Mouse (Mus musculus) c-Kit-positive CD71-positive TER-119-negative erythroid progenitor cells, embryonic 14.5 days (primary cell): ENCODE data around the gene Atxn7l3b.
A peak's percentile ranks its signal among the peaks of the same experiment; 100 is the strongest.
"Not testable (repeated sequence)": the region's sequence is repeated elsewhere in the genome, so short reads cannot be mapped to it uniquely, and the experiment has no call there.

ENCODE experiments used
- DNase-seq: peaks from one replicate; pipeline ENCODE4 v3.0.0-alpha.2; 2013; ENCODE audit warnings: low read depth

The Atxn7l3b gene

DNA sequence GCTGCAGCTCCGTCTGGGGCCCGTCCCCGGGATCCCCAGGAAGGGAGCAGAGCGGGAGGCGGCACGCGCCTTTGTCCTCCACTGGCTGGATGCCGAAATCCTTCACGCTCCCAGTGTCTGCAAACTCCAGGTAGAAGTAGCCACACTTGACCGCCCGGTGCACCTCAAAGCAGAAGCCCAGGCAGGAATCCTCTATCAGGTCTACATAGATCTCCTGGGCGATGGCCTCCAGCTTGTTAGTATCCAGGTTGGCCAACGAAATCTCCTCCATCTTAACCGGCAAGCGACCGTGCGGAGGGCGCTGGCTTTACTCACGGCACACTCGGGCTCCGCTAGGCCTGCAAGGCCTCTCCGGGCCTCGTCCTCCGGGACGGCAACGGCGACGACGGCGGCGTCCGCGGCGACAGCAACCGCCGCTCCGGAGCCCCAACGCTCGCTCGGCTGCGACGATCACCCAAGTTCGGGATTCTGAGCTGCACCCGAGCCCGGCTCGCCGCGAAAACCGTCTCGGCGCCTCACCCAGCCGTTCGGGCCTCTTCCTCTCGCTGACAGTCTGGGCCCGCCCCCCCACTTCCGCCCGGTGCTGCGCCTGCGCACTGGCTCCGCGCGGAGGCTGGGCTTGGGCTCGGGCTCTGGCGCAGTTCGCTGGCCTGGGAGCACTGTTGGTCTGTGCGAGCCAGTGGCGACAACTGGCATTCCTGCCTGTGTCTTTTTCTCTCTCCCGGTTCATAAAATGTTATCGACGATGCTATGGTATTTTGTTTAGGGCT lies at the start of gene Atxn7l3b:
Gene Atxn7l3b (minus strand): TSS at position 550 of the 770 bp plus-strand sequence.
- DNase-seq: peak; percentile 75

DNA sequence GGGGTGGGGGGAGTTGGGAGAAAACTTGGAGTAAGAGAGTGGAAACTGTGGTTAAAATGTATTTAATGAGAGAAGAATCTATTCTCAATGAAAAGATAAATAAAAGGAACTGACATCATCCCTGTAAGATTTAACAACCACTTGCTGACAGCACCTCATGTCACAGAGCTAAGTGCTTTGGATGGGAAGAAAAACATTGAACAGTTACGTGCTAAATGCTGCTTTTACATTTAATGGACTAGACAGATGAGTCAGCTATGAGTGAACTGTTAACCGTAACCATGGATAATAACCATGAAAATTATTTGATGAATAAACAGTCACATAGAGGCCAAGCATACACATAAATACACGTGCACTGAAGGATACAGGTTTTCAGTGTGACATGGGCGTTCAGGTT lies 48.8 kb upstream of the Atxn7l3b start:
- no peak for DNase-seq

DNA sequence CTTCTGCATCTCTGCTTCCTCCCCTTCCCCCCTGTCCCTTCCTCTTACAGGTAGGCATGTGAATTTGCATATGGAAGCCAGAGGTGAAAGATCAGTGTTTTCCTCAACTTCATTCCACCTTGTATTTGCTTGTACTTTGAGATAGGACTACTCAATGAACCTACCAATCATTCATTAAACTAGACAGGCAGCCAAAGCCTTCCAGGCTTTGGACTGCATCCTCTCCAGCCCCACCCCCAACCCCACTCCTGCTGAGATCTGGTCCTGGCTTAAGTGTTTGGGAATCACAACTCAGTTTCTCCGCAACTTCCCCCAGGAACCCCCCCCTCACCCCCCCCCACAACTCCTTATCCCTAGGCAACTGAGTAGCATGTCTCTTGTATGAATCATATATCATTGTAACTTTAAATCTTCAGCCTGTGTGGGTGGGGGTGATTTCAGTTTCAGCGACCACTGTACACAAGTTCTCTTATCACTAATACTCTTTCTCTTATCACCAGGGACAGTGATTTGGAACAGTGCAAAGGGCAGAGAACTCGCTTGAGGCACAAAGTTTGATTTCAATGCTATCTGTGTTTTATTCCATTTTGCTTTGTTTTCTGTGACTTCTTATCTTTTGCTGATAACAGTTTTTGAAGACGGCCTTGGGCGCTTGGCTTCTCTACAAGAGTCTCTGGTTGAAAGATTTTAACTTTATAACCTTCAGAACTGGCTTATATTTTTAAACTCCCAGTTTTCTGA lies 44.7 kb upstream of the Atxn7l3b start:
- DNase-seq: no peak

DNA sequence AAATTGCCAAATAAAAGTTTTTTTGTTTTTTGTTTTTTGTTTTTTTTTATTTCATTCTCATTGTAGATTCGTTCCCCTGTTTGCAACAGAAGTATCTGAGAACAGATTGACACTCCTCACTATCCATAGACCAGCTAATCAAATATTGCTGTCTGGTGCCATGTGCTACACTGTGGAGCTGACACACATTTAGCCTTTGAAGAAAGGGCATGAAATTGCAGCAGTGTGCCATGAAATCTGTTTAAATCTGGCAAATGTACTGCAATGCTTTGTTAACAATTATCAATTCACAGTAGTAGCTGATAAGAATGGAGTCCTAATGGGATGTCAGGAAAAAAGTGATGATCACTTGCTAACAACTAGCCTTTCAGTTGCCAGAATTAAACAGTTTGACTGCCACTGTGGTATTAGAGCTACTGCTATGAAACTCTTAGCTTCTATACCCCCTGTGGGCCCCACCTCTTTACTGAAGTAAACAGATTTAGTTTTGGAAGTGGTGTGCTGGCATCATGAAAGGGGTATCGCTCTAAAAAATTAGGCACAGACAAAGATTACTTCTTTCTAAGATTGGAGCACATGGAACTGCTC lies 41.3 kb upstream of the Atxn7l3b start:
- DNase-seq: no peak

DNA sequence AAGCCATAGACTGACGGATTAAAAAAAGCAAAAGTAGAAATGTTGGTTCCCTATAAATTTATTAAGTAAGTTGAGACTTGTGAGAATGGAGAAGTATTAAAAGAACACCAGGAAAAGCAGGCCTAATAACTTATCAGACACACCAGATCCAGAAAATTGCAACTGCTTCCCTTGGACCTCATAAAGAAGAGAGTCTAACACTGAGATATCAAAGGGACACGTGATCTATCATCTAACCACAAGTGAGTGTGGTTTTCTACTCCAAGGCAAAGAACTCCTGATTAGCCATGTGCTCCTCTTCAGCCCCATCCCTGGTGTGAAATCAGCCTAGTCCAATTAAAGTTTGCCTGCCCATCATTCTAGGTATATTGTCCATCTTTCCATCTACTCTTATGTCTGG lies 38.8 kb upstream of the Atxn7l3b start:
- DNase-seq: no peak

DNA sequence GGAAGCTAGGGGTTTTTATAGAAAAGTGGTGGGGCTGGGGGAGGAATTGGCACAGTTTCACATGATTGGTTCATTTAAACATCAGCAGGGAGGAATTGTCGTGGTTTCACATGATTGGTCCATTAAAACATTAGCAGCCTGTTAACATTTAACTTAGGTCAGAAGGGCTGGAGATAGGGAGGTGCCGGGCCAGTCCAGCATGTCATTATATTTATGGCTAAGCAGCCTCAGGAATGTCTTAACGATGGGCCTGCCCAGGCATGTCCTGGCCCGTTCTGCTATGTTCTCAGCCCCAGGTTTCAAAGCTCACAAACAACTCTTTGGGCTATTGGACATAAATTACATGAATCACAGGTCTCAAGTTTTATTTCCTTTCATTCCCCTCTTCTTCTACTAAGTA lies 33.4 kb upstream of the Atxn7l3b start:
- DNase-seq: not testable (repeated sequence)

DNA sequence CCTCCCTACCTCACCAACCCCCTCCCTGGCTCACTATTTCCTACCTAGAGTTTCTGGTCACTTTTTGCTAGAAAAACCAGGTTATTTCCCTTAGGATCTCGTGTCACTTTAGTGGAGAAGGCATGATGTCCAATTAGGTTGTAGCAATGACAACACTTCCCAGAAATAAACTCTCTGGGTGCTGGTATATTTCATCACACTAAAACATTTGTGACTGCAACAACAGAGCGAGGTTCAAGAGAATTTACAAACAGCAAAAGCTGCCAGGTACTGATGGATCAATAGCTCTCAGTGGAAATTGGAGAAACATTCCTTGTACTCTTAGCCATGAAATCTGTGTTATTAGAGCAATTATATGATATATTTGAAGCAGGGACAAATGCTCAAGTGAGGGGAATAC lies 25.3 kb upstream of the Atxn7l3b start:
- DNase-seq: no peak

DNA sequence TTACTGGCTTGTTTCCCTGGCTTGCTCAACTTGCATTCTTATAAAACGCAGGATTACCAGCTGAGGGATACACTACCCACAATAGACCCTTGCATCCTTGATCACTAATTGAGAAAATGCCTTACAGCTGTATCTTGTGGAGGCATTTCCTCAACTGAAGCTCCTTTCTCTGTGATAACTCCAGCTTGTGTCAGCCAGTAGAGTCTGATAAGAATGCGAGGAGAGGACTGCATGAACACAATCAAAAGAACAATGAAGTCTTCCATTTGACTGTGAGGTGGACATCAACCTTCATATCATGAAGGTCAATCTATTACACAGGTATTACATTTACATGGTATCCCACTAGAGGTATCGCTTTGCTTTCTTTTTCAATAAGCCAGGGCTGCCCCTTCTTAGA lies 19.7 kb upstream of the Atxn7l3b start:
- DNase-seq: no peak

DNA sequence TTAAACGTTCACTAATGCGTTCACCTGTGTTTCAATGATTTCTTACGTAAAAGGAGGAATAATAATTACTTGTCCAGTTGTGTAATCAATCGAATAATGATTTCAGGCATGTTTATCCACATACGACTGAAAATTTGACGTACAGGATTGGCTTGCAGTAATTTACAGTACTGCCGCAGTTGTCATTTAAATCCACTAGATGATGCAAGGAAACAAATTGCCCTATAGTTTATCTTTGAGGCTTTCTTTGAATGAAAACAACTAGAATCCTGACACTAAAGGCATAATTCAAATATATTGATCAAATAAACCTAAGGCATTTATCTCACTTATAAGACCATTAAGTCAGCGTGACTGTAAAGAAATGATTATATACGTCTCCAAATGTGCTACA lies 418 bp upstream of the Atxn7l3b start:
- DNase-seq: no peak

DNA sequence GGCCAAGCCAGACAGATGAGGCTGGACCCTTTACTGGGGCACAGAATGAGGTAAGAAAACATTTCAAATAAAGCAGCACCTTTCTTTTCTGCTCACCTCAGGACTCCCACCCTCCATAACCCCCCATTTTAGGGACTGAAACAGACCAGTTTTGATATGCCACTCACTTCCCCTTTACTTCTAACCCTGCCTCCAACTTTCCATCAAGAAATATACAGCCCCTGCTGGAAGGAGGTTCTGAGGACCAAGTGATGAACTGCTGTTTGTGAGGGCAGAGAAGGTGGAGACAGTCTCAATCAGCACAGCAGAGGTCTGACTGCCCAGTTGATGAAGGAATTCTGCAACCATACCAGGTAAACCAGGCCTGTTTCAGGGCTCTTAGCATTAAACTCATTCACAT lies 1.8 kb downstream of the Atxn7l3b start:
- no peak for DNase-seq

DNA sequence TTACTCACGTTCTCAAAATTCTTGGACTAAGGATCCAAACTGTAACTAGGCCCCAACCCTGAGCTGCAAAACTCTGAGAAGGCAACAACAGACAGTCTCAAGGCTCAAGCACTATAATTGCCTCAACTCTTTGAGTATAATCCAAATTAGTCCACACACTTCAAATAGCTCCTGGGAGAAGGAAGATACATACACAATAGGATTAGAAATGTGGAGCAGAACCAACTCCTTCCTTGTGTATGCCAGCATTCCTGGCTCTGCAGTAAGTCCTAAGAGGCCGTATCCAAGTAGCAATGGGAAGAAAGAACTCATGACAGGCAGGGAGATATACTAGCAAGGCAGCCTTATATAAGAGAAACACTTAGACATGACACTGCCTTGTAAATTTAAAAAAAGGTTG lies 2.5 kb downstream of the Atxn7l3b start:
- no peak for DNase-seq

DNA sequence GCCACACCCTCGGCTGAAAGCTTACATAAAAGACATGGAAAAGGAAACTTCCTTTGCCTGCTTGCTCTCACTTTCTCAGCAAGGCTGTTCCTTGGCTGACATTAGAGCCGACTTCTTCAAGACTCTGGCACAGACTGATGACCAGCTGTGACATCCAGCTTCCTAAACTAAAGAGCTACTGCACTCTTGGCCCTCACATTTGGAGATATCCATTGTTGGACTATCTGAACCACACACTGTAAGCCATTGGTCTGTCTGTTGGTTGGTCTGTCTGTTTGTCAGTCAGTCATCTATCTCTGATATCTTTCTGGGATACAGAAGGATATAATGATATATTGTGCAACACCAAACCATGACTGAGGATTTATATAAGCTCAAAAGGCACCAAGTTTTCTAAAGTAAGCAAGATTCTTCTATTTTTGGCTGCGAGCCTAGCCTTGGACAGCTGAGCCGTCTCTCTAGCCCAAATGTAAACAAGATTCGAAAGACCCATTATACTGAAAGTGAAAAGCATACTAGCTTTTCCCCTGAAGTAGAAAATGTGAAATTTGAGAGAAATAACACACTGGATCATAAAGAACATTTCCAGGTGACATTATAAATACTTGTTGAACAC lies 12.1 kb downstream of the Atxn7l3b start:
- no peak for DNase-seq

DNA sequence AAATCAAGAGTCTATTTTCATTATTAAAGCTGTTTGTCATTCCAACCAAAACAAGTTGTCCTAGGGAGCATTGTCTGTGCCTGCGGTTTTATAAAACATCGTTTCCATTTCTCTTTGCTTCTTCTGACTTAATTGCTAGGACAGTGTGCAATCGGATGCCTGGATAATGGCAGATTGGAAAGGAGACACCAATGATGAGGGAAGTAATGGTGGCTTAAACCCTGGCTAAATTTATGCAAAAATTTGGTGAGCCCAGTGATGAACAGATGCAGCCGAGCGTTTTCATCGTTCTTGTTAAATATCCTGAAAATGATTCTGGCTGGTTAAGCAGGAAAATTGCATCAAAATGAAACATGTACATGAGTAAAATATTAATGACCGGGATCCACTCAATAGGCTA lies 28.6 kb downstream of the Atxn7l3b start:
- DNase-seq: no peak

DNA sequence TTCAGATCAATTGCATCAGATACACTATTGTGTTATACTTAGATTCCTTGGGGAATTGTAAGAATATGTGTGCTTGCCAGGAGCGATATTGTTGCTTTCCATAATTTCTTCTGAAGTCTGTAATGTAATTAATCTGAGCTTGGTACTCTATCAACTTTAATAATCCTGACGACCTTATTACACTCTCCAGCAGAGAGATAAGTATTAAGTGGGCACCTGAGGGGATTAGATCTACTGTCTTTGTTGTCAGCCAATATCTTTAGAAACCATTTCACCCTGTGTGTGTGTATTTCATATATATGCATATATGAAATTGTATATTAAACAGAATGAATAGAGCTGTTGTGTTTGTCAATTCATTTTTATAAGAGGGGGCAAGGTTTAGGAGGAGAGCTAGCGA lies 29.0 kb downstream of the Atxn7l3b start:
- DNase-seq: no peak

DNA sequence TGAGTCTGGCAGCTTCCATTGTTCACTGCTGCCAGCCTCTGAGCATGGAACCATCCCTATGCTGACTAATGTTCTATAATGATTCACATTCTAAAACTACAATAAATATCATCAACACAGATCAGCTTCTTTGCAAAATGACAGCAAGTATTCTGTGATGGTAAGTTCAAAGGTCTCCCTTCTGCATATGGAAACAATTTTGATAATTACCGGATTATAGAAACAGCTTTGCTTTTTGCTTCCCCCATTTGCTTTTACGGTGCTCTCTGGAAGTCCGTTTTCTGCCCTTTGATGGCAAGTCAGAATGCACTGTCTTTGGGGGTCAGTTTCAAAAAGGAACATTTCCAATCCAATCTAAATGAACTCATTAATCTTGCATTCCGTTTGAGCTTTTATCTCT lies 32.2 kb downstream of the Atxn7l3b start:
- DNase-seq: no peak

DNA sequence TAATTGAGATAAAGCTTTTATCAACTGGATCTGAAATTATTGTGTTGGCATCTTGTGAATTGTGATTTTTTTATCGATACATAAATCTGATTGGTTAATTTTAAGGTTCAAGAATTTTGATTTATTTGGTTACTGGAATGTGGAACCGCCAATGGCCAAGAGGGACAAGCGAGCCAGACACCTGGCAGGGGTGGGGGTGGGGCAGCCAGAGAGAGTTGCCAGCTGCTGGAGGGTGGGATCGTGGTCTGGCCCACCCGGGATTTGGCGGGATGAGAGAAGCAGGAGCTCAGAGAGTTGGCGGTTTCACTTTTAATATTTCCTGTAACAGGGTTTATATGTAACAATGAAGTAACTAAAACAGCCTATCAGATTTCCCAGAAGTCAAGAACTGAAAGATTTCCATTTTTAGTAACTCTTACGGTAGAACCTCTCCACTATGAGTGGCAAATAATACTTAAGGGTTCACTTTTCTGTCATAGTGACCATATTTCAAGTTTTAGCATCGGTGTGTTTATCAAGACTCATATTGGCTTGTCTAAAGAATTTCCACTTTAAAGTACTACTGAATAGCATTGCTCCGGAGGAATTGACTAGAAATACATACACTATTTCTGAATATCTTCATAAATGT lies 35.1 kb downstream of the Atxn7l3b start:
- DNase-seq: no peak

DNA sequence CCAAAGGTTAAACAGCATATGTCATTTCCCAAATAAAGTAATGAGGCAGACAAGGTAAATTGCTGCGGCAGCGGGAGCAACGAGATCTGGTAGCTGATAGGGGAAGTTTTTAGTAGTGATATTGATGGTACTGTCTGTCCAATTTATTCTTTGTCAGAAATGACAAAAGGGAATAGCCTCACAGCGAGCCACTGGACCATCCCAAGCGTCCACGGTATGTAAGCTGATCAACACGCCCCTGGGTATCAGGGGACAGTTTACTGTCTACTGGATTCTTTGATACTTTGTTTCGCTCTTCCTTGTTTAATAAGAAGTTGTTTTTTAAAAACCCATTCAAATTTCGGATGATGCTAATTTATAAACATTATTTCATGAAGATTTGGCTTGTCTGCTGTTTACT lies 44.7 kb downstream of the Atxn7l3b start:
- no peak for DNase-seq

DNA sequence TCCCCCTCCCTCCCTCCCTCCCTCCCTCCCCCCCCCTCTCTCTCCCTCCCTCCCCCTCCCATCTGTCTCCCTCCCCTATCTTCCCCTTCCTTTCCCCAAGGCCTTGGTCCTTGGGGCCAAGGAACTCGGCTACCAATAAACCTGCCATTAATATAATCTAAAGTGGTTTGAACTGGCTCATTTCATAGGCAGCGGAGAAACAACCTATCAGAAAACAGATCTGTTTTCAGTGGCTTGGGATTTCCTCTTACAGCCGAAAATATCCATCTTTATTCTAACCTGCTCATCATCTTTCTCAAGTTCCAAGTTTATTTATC lies 45.2 kb downstream of the Atxn7l3b start:
- DNase-seq: no peak

DNA sequence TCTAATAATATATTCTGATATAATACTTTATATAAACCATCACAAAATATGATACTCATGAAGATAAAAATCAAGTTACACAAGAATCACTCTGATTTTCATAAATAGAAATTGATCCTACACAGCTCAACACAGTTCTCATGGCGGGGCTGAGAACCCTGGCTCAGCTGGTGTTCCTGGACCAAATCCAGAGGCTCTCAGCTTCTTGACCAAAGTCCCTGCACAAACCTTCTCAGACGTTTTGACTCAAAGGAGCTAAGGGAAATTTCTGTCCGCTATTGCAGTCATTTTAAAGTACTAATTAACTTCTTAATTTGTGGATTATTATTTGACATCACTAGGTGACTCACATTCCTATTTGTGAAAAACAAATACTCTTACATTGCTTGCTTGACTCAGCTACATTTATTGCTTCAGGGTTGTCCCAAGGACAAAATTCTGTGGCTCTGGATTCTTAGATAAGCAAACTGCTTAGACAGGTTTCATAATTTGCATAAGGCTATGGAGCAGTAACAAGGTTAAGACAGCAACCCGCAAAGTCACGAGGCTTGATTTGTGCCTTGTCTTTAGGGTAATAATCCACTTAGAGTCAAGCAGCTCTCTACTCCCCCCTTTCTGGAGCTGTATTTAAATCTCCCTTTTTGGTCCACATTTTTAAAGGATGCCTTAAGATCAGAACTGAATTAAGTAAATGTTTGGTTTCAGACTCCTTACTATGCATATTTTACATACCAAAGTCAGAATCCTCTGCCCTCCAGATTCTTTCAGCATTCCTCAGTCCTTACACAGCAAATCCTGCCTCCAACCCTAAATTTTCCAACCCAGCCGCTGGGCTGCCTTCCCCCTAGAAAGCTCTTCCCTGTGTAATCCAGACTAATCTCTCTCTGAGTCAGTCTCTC lies 45.8 kb downstream of the Atxn7l3b start:
- DNase-seq: no peak

DNA sequence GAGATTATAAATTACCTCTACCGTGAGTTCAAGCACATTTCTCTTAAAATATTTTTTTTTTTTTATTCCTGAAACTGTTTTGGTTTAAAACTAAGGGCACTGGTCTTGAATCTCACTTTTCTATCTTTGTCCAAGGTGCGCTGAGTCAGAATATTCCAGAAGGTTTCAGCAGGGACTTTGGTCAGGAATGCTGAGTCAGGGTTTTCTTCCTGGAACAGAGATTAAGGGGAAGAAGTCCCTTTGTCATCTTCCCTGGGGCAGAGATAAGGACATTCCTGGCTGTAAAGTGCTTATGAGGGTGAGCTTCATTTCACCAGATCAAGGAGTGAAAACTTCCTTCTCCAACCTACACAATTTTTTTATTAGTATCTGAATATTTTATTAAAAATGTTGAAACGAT lies 46.7 kb downstream of the Atxn7l3b start:
- DNase-seq: no peak

DNA sequence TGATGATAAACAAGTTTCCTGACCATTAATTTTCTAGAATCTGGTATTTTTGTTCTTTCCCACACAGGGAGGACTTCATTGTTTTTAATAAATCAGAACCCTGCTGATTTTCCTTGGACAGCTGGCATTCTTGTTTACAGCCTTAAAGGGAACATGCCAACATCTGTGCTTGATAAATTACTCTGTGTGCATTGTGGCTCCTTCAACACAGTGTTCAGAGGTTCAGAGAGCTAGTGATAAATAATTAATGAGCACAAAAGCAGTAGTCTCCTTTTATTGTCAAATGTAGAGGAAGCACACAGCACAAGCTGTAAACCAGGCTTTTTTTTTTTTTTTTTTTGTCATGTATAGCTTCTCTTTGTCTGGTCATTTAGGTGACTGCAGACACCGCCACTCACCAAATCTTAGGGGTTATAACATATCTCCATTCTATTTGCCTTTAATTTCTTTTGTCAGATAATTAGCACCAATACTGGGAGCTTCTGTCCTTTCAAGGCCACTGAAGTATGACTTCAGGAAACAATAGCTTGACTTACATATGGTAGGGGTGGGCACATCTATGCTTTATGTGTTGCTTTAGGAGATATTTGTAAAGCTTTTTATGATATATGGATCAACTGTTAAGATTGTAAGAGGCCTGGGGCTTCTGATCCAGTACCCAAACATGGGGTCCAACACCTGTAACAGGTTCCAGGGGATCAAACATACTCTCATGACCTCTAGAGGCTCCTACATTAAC lies 52.0 kb downstream of the Atxn7l3b start:
- DNase-seq: no peak
